Mouse (Mus musculus): ENCODE measurements around the gene Rimkla.
"Not testable (repeated sequence)": the region's sequence is repeated elsewhere in the genome, so short reads cannot be mapped to it uniquely, and the experiment has no call there.

Gene Rimkla

DNA sequence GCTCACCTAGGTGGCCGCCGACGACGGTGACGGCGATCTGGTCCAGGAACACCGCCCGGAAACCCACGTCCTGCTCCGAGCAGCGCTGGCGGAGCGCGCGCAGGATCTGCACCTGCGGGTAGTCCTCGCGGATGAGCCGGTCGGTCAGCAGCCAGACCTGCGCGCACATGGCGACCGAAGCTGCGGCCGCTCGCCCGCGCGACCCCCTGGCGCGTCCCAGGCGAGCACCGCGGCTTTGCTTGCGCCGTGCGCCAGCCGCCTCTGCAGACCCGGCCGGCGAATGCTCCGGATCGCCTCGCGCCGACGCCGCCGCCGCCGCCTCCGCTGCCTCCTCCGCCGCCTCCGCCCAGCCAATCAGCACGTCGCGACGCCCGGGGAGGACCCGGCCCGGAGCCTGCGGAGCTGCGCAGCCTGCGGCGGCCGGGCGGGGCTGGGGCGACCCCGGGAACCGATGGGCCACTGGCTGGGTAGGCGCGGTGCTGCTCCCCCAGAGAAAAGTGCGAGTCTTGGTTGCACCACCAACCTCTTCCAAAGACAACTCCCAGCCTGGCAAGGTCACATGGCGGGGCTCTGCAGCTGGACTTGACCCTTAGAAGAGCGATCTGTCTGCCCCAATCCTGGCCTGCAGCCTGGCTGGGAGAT is at the start of gene Rimkla:
Gene Rimkla (minus strand): TSS at position 338 of the 642 bp plus-strand sequence.
- DNase-seq (ENCODE audit: low spot score), result peak; percentile 78

DNA sequence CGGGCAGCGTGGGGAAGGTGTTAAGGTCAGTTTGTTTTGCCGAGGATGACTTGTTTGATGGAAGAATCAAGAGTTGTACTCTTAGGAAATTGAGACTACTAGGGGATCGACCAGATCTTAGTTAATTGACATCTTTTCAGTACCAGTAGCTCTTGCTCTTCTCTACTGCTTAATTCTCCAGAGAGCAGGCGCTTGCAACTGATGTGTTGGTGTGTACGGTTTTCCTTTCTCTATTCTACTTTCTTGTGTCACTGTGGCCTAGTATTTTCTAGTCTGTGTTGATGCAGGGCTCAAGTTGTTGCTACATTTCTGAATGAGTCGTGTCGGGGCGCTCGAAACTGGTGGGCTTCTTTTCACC is 48.1 kb upstream of the Rimkla start:
- DNase-seq (ENCODE audit: low spot score), result no peak

DNA sequence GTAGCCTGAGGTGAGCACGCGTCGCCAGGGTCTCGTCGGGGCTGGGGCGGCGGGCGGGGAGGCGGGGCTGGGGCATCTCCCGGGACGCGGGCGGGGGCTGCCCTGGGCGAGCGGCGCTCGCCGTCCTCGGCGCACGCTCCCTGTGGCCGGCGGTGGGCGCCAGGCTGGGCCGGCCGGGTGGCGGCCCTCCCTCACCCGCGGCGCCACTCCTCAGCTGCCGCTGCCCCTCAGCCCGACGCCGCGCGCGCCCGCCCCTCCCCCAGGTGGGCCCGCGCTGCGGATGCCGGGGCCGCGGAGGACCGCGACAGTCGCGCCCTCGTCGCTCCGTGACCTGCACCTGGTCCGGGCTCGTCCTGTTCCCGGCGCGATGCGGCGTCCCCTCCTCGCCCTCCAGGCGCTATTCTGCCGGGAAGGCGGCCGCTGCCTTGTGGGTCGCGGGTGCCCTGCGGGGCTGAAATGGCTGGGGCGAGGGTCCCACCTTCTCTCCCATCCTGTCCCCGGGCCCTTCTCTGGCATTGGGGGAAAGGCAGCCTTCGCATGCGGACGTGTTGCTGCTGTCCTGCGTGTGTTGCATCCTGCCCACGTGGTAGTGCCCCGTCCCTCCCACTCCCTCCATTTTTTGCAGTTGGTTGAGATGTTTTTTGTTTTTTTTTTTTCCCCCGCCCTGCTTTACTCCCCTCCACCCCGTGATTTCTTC is 47.6 kb upstream of the Rimkla start:
- DNase-seq (ENCODE audit: low spot score), result no peak

DNA sequence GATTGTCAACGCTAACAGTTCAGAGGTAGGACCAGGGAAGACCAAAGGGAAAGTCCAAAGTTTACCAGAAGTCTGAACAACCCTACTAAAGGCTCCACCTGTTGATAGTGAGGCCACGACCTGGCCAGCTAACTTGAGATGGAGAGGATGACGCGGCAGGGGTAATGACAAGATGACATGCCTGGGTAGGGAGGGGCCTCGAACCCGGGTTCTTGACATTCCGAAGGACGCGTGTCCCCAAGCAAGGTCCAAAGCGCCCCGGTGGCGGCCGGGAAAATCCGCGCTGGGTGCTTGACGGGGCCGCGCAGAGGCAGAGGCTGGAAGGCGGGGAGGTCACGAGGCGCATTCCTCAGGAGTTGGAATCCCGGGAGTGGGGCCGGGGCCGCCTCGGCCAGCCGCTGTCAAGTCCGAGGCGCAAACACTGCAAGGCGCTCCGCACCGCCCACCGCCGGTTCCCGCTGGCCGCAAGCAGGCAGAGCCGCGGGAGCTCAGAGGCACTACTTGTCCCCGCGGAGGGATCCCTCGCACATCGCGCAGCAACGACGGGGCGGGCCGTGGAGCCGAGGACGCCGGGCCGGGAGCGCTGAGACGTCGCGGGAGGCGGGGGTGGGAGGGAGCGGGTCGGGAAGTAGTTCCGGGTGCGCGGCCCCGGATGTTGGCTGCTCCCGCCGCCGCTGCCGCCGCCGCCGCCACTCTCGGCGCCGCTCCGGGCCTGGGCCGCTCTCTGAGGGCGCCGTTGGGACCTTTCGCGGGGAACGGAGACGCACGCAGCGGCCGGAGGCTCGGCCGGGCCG is 46.8 kb upstream of the Rimkla start, which contains the start of gene Frg2f1:
Gene Frg2f1 (minus strand): TSS at position 499 of the 794 bp plus-strand sequence.
- DNase-seq (ENCODE audit: low spot score), result peak; percentile 95

DNA sequence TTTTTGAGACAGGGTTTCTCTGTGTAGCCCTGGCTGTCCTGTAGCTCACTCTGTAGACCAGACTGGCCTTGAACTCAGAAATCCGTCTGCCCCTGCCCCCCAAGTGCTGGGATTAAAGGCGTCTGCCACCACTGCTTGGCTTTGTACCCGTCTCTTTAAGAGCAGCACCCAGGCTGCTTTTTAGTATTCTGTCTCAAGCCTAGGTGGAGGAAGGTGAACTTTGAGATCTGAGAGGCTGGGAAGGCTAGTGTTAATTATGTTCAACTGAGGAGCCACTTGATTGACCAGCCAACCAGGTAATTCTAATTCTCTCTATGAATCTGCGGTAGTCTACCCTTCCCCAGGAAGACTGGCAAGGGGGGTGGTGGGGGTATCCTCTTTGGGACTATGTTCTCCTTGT is 45.0 kb upstream of the Rimkla start:
- no peak for DNase-seq (ENCODE audit: low spot score)

DNA sequence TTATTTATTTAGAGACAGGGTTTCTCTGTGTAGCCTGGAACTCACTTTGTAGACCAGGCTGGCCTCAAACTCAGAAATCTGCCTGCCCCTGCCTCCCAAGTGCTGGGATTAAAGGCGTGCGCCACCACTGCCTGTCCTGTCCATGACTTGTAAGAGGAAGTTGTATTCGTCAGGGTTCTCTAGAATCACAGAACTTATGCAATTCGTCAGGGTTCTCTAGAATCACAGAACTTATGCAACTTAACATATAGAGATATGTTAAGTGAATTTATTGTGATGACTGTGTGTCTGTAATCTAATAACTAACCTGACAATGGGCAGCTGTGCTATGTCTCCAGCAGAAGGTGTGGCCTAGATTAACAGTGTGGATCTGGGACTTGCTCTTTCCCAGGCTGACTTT is 44.2 kb upstream of the Rimkla start, which contains the start of gene Foxj3:
Gene Foxj3 (plus strand): TSS at position 390 of the 400 bp plus-strand sequence.
- not testable (repeated sequence) for DNase-seq (ENCODE audit: low spot score)

DNA sequence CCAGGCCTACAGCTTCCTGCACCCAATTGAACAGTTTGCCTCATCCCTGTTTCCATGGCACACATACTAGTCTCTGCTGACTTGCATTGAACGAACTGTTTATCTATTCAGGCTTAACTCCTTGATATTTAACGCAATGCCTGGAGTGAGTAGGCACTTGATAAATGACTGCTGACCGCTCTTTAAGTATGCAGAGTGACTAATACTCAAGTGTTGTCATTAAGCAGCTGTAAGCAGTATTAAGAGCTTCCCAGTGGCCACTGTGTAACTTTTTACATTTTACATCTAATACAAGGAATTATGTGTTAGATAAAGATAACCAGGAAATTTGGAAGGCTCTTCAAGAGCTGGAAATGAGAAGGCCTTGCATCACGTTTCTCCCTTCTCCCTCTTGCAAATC is 42.7 kb upstream of the Rimkla start:
- no peak for DNase-seq (ENCODE audit: low spot score)

DNA sequence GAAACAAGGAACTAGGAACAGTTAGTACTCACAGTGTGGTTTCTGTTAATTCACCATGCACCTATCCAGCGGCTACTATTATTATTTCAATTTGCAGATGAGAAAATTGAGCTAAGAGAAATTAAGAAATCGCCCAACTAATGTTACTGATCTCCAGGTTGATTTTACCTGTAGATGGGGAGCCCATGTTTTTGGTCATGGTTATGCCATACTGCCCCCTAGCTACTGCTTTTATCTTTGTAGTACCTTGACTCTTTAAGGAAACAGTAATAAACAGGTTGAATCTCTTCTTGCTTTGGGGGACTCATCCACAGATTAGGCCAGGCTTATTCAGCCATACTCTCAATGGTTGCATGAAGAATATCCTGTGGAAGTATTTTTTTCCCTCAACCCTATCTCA is 39.4 kb upstream of the Rimkla start:
- no peak for DNase-seq (ENCODE audit: low spot score)

DNA sequence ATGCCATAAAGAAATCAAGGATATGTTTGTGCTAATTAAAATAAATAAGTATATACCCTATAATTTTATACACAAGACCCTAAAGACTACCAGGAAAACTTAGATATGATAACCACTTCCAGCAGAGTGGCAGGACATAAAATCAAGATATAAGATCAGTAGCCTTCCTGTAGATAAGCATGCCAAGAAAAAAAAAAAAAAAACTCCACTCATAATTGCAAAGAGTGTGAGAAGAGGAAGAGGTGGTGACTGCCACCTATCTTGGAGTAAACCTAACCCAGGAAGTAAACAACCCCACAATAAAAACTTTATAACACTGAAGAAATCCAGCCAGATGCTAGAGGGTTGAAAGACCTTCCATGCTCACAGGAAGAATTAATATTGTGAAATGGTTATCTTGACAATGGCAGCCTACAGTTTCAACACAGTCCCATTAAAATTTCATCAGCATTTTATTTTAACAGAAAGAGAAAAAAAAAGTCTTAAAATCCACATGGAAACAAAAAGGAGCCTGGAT is 34.0 kb upstream of the Rimkla start:
- no peak for DNase-seq (ENCODE audit: low spot score)

DNA sequence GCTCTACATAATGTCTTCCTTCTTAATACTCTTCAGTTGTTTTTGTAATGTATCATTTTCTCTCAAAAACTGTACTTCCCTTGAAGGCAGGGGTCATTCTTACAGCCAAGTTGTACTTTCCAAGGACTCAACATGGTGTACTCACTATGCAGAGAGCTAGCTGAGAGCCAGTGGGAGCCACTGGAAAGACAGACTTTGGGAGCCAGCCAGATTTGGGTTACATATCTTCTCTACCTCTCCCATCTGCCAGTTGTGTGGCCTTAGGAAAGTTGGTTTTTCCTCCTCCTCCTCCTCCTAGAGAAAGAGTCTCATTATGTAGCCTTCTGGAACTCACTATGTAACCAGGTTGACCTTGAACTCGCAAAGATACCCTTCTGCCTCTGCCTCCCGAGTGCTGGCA is 32.0 kb upstream of the Rimkla start:
- DNase-seq (ENCODE audit: low spot score), result no peak

DNA sequence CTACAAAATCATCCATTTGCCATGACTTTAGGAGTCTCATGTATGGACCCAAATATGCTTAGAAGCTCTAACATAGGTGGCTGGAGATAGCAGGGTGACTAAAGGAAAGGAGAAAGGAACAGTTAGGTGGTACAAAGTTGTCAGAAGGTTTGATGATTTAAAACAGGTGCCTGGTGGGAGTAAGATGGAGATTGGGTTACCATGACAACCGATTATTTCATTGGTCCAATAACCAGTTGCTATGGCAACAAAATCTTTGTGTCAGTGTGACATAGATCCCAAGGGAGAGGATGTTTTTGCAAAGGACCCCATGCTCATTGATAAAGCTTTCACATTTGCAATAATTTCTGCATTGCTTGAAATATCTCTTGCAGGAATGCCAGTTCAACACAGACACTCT is 31.6 kb upstream of the Rimkla start:
- no peak for DNase-seq (ENCODE audit: low spot score)

DNA sequence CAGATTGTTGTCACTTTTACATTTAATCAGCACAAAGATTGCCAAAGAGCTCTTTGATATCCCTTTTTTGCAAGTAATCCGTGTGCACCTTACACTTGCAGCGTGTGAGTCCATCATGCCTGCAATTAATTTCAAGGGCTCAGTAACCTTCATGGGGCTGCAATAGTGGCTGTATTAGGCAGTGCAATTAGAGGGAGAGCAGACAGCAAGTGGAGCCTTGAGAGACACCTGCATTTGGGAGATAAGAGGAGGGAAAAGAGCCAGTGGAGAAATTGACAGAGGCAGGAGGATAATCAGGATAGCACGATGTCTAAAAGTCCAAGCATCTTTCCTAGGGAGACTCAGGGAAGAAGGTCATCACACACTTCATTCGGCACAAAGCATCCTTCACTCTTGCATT is 31.1 kb upstream of the Rimkla start:
- DNase-seq (ENCODE audit: low spot score), result no peak

DNA sequence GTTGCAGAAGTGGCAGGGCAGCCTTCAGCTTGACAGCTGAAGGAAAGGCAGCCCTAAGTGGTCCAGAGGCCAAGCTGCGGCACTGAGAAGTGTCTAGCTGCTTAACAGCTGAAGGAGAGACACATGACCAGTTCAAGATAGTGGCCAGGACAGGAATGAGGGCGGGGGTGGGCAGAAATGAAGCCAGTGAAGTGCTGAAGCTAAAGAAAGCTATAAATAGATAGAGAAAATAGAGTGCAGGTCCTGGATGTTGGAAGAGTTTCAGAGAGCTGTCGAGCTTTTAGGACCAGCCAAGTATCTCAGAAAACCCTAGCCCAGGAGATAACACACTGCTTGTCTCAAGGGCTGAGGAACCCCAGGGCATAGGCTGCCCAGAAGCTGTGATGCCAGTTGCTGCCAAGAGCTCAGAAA is 20.3 kb upstream of the Rimkla start:
- DNase-seq (ENCODE audit: low spot score), result no peak

DNA sequence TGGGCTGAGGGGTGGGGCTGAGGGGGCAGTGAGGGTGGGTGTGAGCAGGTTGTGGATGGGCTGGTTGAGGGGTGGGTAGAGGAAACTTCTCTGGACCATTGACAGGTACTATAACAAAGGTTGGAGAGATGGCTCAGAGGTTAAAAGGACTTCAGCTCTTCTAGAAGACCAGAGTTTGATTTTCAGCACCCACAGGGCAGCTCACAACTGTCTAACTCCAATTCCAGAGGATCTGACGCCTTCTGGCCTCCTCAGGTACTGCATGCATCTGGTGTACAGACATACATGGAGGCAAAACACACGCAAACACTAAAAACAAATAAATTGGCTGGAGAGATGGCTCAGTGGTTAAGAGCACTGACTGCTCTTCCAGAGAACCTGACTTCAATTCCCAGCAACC is 19.2 kb upstream of the Rimkla start:
- DNase-seq (ENCODE audit: low spot score), result no peak

DNA sequence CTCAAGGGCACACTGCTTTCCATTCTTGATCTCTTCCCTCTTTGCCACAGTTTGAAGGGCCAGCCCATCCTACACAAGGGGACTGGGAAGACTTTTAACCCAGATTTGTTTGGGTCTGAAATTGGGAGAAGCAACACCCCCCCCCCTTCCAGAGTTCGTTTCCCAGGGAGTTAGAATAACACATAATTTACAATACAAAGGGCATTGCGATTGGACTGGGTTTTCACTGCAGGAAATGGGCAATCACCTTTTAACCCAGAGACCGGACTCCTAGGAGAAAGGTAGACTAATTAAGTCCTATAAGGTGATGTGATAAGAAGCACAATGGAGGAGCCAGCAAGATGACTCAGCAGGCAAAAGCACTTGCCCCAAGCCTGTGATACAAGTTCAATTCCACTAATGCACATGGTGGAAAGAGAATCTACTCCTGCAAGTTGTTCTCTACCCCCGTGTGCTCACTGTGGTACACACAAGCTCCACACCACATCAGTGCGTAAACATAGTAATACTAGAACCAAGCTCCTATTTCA is 6.0 kb upstream of the Rimkla start:
- DNase-seq (ENCODE audit: low spot score), result no peak

DNA sequence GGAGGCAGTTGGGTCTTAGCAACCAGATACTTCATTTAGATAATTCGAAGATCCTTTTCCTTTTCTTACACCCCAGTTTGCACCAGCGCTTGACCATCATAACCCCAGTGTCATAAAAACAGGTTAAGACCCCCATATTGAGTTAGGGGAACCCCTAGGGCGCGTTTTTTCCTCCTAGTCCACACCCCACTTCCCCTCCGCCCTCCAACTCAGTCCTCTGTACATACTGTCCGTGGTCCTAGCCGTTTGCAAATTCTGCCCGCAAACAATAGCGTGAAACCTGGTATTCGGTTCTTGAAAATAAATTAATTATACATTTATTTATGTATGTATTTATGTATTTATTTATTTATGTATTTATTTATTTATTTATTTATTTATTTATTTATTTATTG is 502 bp upstream of the Rimkla start:
- no peak for DNase-seq (ENCODE audit: low spot score)

DNA sequence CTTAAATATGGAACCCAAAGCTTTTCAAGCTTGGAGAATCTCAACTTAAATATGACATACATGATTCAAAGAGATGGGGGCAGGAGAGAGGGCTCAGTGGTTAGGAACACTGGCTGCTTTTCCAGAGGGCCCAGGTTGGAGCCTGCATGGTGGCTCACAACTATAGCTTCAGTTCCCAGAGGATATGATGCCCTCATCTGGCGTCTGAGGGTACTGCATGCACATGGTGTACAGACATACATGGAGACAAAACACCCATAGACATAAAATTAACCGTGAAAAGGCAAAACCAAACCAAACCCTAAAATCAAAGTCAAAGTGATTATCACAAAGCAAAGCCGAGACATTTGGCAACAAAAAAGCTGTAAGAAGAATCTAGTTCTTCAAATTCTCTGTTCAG is 1.6 kb downstream of the Rimkla start:
- DNase-seq (ENCODE audit: low spot score), result no peak

DNA sequence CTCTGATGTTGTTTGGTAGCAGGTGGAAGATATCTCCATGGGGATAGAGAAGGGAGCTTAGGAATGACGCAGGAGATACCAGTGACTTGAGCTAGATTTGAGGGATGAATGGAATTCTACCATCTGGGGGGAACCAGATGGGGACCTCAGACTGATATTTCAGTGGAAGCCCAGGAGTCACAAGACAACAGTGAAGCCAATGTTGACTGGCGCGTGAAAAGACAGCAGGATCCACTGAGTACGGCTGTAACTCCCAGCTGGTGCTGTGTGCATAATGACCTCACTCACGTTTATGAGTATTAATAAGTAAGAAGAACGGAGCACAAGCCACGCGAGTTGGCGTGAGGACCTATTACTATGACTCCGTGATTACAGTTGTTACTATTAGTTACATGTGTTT is 2.8 kb downstream of the Rimkla start:
- no peak for DNase-seq (ENCODE audit: low spot score)

DNA sequence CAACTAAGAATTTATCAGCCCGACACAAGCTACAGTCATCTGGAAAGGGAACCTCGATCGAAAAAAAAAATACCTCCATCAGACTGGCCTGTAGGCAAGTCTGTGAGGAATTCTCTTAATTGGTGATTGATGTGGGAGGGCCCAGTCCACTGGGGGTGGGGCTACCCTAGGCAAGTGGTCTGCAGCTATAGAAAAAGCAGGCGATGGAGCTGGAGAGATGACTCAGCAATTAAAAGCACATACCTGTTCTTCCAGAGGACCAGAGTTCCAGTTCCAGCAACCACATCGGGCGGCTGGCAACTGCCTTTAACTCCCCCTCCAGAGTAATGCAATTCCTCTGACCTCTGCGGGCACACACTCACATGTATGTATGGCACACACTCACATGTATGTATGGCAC is 7.5 kb downstream of the Rimkla start:
- no peak for DNase-seq (ENCODE audit: low spot score)

DNA sequence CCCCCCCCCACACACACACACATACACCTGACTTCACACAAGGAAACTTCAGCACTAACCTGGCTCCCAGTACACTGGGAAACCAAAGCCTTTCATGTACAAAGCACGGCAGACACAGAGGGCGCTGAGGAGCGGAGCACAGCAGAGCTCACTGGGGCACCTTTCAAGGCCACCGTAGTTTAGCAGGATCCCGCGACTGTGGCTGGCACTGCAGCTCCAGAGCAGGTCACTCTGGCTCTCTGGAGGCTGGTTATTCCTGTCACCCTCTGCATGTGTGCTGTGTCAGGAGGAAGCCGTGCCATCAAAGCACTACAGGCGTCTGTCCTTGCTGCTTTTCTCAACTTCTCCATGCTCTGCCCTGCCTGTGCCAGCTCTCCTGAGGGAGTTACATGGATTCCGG is 9.4 kb downstream of the Rimkla start:
- peak; percentile 54 for DNase-seq (ENCODE audit: low spot score)

DNA sequence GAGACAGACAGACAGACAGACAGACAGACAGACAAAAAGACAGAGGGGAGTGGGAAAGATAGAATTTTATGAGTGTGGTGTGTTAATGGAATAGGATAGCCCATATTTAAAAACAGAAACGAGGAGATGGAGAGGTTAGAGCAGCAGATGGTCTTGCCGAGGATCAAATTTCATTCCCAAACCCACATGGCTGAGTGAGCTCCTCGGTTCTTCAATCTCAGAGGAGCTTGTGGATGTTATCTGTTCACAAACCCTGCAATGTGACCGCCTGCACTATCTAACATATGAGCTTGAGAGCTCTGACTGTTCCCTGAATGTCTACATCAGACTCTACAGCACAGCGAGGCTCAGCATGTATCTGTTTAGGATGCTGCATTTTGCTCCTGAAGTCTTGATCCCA is 19.3 kb downstream of the Rimkla start:
- no peak for DNase-seq (ENCODE audit: low spot score)

DNA sequence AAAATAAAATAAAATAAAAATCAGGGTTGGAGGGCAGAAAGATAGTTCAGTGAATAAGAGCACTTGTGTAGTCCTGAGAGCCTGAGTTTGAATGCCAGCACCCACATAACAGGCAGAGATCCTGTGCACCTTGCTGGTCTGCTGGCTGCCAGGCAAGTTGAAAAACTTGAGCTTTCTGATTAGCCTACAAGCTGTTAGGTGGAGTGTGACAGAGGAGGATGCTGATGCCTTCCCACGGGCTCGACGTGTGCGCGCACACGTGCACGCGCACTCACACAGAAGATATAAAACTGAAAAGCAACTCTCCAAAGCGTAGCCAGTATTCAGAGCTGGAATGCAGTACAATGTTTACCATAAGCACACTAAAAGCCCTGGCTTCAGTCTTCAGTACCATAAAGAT is 19.9 kb downstream of the Rimkla start:
- no peak for DNase-seq (ENCODE audit: low spot score)
